Mouse (Mus musculus) ES-Bruce4 (cell line): ENCODE results near the gene Idua.

Experiments used
- CTCF ChIP-seq: IDR thresholded peaks from one replicate; pipeline ENCODE4 v1.8.1; 2011; ENCODE audit warnings: low read depth, low read length
- EP300 ChIP-seq: IDR thresholded peaks from 2 replicates; pipeline ENCODE4 v1.6.1; 2011; ENCODE audit warnings: low read depth, low read length; ENCODE audit not compliant: insufficient read depth
- POLR2A ChIP-seq: IDR thresholded peaks from one replicate; pipeline ENCODE4 v1.8.1; 2011; ENCODE audit warnings: low read length; ENCODE audit not compliant: insufficient read depth

DNA sequence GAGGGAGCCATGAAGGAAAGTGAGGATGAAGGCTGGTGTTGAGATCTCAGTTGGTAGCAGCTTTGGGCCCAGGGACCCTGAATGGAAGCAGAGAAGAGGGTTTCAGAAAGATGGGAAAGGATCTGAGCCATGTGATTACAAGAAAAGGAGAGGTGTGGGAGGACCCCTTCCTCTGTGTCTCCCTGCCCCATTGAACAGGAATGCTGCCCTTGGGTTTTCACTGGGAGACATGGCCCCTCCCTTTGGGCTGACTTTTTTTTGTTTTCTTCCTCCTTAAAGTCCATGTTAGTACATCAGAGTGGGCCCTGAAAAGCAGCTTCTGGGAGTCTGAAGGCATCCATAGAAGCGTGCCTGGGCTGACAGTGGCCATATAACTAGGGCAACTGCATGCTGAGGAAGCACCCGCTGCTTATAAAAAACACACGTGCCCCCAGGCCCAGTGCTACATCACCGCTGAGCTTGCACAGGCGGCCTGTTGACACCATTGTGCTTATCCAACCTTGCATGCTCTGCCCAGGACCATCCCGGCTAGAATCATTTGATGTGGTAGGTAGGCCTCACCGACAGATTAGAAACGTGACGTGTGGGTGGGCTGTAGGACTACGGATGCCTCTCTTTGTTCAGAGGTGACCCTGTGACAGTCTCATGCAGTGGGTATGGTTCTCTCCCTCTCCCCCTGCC is 41.4 kb downstream of the Idua start:
- TF ChIP-seq CTCF (no peak), EP300 (no peak), POLR2A (no peak)
